Mouse (Mus musculus): ENCODE results near the gene Lcn2. TPM values are rescaled to one million over a fixed set of nuclear protein-coding genes. Genes with fewer than 3 reads are reported as not detected.

The Lcn2 gene
- polyA plus RNA-seq, 1 experiment, result 2.4 TPM

DNA sequence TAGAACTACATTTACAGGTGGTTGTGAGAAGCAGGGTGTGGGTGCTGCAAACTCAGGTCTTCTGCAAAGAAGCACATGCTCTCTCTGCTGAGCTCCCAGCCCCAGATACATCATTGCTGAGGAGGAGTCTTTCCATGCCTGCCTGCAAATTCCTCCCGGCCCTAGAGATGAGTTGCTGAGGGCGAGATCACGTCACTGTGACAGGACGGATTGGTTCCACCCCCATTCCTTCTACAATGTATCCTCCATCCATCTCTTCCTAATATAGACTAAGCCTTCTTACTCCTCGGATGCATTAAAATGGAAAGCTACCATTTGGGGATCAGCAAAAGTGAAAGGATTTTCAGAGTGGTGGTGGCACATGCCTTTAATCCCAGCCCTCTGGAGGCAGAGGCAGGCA lies 37.5 kb upstream of the Lcn2 start:
- no peak overlapping the region for H3K27ac ChIP-seq (ENCODE audit: insufficient read depth, low read depth, low read length)
- no peak for TF ChIP-seq POLR2A (IDR thresholded peaks at IDR 0.05; ENCODE audit: borderline replicate concordance, low read depth, low read length)
- no peak for TF ChIP-seq CTCF (IDR thresholded peaks at IDR 0.05; ENCODE audit: low read depth, low read length)
- H3K4me3 ChIP-seq (ENCODE audit: insufficient read depth, low read length), result no peak overlapping the region
- H3K4me1 ChIP-seq (ENCODE audit: control insufficient read depth, insufficient read depth, low read length), result peaks cover 68% of the 10 kb centered on the region

GRCm38 (mm10) chr2:32424796-32425195 lies 36.7 kb upstream of the Lcn2 start:
- Histone ChIP-seq H3K4me3 (ENCODE audit: insufficient read depth, low read length) (no peak overlapping the region), H3K27ac (ENCODE audit: insufficient read depth, low read depth, low read length) (peak overlapping the region; percentile 37; the same call in 1 of the 2 replicates), H3K4me1 (ENCODE audit: control insufficient read depth, insufficient read depth, low read length) (peaks cover 66% of the 10 kb centered on the region)
- no peak for TF ChIP-seq POLR2A (IDR thresholded peaks at IDR 0.05; ENCODE audit: borderline replicate concordance, low read depth, low read length)
- TF ChIP-seq CTCF (IDR thresholded peaks at IDR 0.05; ENCODE audit: low read depth, low read length), result no peak

- Histone ChIP-seq H3K4me3 (ENCODE audit: insufficient read depth, low read length) (peak overlapping the region; percentile 49), H3K27ac (ENCODE audit: insufficient read depth, low read depth, low read length) (peak overlapping the region; percentile 37), H3K4me1 (ENCODE audit: control insufficient read depth, insufficient read depth, low read length) (peaks cover 55% of the 10 kb centered on the region)
- TF ChIP-seq CTCF (IDR thresholded peaks at IDR 0.05; ENCODE audit: low read depth, low read length) (no peak), POLR2A (IDR thresholded peaks at IDR 0.05; ENCODE audit: borderline replicate concordance, low read depth, low read length) (no peak)
Observed at GRCm38 (mm10) chr2:32423481-32424331, 35.7 kb upstream of the Lcn2 start.

DNA sequence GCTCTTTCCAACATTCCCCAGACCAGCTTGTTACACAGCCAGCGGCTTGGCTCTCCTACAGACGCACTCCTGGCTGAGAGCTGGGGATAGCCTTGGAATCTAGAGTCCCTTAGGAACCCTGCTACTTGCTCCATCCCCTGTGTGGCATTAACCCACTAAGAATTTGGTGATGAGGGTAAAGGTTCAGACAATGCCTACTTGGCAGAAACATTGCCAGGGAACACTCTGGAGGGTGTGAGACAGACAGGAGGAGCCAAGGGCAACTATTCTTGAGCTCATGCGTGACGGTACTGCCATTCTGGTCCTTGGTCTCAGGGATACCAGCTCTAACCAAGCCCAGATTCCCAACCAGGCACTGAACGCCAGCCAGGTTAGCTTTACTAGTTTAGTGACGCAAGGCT lies 33.8 kb upstream of the Lcn2 start:
- Histone ChIP-seq H3K4me3 (ENCODE audit: insufficient read depth, low read length) (no peak overlapping the region), H3K27ac (ENCODE audit: insufficient read depth, low read depth, low read length) (no peak overlapping the region), H3K4me1 (ENCODE audit: control insufficient read depth, insufficient read depth, low read length) (peaks cover 38% of the 10 kb centered on the region)
- no peak for TF ChIP-seq POLR2A (IDR thresholded peaks at IDR 0.05; ENCODE audit: borderline replicate concordance, low read depth, low read length)

- Histone ChIP-seq H3K27ac (ENCODE audit: insufficient read depth, low read depth, low read length) (no peak overlapping the region), H3K4me1 (ENCODE audit: control insufficient read depth, insufficient read depth, low read length) (peaks cover 29% of the 10 kb centered on the region), H3K4me3 (ENCODE audit: insufficient read depth, low read length) (no peak overlapping the region)
- TF ChIP-seq CTCF (IDR thresholded peaks at IDR 0.05; ENCODE audit: low read depth, low read length) (no peak), POLR2A (IDR thresholded peaks at IDR 0.05; ENCODE audit: borderline replicate concordance, low read depth, low read length) (no peak)
Observed at GRCm38 (mm10) chr2:32420647-32421046, 32.6 kb upstream of the Lcn2 start.

- Histone ChIP-seq H3K4me1 (ENCODE audit: control insufficient read depth, insufficient read depth, low read length) (peaks cover 24% of the 10 kb centered on the region), H3K4me3 (ENCODE audit: insufficient read depth, low read length) (no peak overlapping the region), H3K27ac (ENCODE audit: insufficient read depth, low read depth, low read length) (no peak overlapping the region)
- no peak for TF ChIP-seq CTCF (IDR thresholded peaks at IDR 0.05; ENCODE audit: low read depth, low read length)
- no peak for TF ChIP-seq POLR2A (IDR thresholded peaks at IDR 0.05; ENCODE audit: borderline replicate concordance, low read depth, low read length)
Observed at GRCm38 (mm10) chr2:32420066-32420608, 32.1 kb upstream of the Lcn2 start.

GRCm38 (mm10) chr2:32419359-32419758 lies 31.3 kb upstream of the Lcn2 start:
- no peak overlapping the region for H3K27ac ChIP-seq (ENCODE audit: insufficient read depth, low read depth, low read length)
- H3K4me1 ChIP-seq (ENCODE audit: control insufficient read depth, insufficient read depth, low read length), result peaks cover 16% of the 10 kb centered on the region
- no peak for TF ChIP-seq POLR2A (IDR thresholded peaks at IDR 0.05; ENCODE audit: borderline replicate concordance, low read depth, low read length)
- no peak for TF ChIP-seq CTCF (IDR thresholded peaks at IDR 0.05; ENCODE audit: low read depth, low read length)
- H3K4me3 ChIP-seq (ENCODE audit: insufficient read depth, low read length), result no peak overlapping the region

GRCm38 (mm10) chr2:32418430-32419151 lies 30.5 kb upstream of the Lcn2 start:
- Histone ChIP-seq H3K27ac (ENCODE audit: insufficient read depth, low read depth, low read length) (no peak overlapping the region), H3K4me1 (ENCODE audit: control insufficient read depth, insufficient read depth, low read length) (peaks cover 11% of the 10 kb centered on the region), H3K4me3 (ENCODE audit: insufficient read depth, low read length) (no peak overlapping the region)
- TF ChIP-seq POLR2A (IDR thresholded peaks at IDR 0.05; ENCODE audit: borderline replicate concordance, low read depth, low read length), result no peak

DNA sequence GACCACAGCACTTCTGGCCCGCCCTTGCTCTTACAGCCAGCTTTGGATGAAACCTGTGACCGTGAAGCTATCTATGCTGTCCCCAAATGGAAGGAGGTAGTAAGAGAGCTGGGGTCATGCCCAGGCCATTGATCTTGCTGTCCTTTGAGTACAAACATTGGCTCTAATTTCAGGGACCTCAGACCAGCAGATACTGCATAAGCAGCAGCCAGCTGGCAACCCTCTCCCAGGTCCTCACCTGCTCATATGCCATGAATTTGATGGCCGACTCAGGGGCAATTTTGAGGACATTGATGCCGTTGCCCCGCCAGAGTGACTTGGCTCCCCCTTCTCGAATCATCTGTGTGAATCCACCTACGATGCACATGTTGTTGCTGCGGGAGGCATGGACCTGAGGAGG lies 29.4 kb upstream of the Lcn2 start:
- no peak overlapping the region for H3K27ac ChIP-seq (ENCODE audit: insufficient read depth, low read depth, low read length)
- H3K4me1 ChIP-seq (ENCODE audit: control insufficient read depth, insufficient read depth, low read length), result peaks cover 1% of the 10 kb centered on the region; the same call in 1 of the 2 replicates
- TF ChIP-seq CTCF (IDR thresholded peaks at IDR 0.05; ENCODE audit: low read depth, low read length) (no peak), POLR2A (IDR thresholded peaks at IDR 0.05; ENCODE audit: borderline replicate concordance, low read depth, low read length) (no peak)
- H3K4me3 ChIP-seq (ENCODE audit: insufficient read depth, low read length), result no peak overlapping the region

DNA sequence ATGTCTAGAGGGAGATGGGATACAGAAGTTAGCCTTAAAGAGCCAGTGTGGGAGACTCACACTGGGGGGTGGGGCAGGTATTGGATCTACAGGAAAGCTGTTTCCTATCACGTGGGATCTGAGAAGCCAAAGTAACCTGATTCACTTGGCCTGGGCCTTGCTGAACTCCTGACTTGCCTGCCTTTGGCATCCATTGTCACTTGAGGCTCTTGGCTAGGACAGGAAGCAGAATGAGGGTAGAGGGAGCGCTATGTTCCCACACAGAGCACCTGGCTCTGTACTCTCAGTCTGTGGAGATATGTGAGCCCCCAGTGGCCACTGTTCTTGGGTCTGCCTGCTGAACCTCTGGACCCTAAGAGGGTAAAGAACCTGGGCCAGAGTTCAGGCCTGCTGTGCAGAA lies 28.5 kb upstream of the Lcn2 start:
- Histone ChIP-seq H3K4me1 (ENCODE audit: control insufficient read depth, insufficient read depth, low read length) (no peaks in the 10 kb centered on the region; the same call in 1 of the 2 replicates), H3K27ac (ENCODE audit: insufficient read depth, low read depth, low read length) (no peak overlapping the region), H3K4me3 (ENCODE audit: insufficient read depth, low read length) (no peak overlapping the region)
- TF ChIP-seq POLR2A (IDR thresholded peaks at IDR 0.05; ENCODE audit: borderline replicate concordance, low read depth, low read length) (no peak), CTCF (IDR thresholded peaks at IDR 0.05; ENCODE audit: low read depth, low read length) (no peak)

All from bone marrow macrophage, adult 2 months (primary cell).